Mouse (Mus musculus): ENCODE results near the gene AC124108.1. TPM values are rescaled to one million over a fixed set of nuclear protein-coding genes. Genes with fewer than 3 reads are reported as not detected.

Gene AC124108.1
- polyA plus RNA-seq, 1 experiment from 2014 or later: not detected

DNA sequence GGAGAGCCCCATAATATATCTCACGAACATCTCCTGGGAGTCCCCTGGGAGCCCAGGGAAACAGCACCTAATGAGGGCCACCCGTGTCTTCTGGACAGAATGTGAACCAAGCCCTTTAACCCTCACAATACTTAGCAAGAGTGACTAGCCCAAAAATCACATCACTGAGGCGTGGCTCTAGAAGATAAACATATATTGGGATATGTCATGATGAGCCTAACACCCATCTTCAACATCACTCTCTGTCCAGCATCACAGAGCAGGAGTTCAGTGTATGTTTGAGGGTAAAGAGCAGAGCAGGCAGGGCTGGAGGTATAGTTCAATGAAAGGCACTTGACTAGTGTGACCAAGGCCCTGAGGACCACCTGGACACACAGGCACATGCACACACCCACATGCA lies 38.4 kb downstream of the AC124108.1 start, which contains the start of gene Gm10188:
TSS of gene Gm10188 (minus strand) at position 101 of the 400 bp plus-strand sequence.
- Histone ChIP-seq H3K27me3 (peaks cover 16% of the 10 kb centered on the region), H3K9ac (no peak within 1 kb of the TSS), H3K36me3 (no peaks in the 10 kb centered on the region), H3K4me1 (replicated peaks) (no peaks in the 10 kb centered on the region), H3K4me2 (no peak within 1 kb of the TSS), H3K4me3 (no peak within 1 kb of the TSS), H3K9me3 (replicated peaks) (no peaks in the 10 kb centered on the region), H3K27ac (no peak within 1 kb of the TSS)
- ATAC-seq (replicated peaks; ENCODE audit: insufficient number of reproducible peaks, insufficient read depth, low FRiP score, low read depth): no peak
- WGBS: 75% methylated on average over 3 of the region's 3 CpGs

DNA sequence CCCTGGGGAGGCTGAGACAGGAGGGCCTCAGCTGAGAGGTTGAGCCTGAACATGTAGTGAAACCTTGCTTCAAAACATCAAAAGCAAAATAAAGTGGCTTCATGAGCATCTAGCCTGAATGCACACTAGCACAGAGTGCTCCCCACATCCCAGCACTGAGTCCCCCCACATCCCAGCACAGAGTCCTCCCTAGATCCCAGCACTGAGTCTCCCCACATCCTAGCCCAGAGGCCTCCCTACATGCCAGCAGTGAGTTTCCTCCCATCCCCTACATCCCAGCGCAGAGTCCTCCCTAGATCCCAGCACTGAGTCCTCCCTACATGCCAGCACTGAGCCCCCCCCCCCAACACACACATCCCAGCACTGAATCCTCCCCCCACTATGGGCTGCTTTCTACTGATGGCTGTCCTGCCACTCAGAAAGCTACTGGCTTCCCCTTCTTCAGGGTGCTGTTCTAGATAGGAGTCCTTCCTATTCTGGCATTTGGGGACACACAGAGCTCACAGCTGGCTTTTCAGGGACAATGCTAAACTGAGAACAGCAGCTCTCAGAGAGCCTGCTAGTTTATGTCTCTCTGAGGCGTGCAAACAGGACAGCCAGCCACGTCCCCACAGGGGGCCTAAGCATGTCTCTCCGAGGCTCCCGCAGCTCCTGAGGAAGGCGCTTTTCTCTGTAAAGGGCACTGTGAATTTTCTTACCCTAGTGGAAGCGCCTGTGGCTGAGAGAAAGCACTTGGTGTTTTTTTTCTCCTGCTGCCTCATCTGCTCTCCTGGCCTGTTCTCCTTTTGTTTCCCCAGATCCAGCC lies 40.4 kb downstream of the AC124108.1 start:
- Histone ChIP-seq H3K9me3 (replicated peaks) (no peaks in the 10 kb centered on the region), H3K4me1 (replicated peaks) (no peaks in the 10 kb centered on the region), H3K36me3 (no peaks in the 10 kb centered on the region), H3K4me2 (no peak overlapping the region), H3K27me3 (peaks cover 30% of the 10 kb centered on the region), H3K4me3 (no peak overlapping the region), H3K9ac (no peak overlapping the region), H3K27ac (no peak overlapping the region)
- WGBS: 52% methylated on average over 7 of the region's 7 CpGs
- no peak for ATAC-seq (replicated peaks; ENCODE audit: insufficient number of reproducible peaks, insufficient read depth, low FRiP score, low read depth)

DNA sequence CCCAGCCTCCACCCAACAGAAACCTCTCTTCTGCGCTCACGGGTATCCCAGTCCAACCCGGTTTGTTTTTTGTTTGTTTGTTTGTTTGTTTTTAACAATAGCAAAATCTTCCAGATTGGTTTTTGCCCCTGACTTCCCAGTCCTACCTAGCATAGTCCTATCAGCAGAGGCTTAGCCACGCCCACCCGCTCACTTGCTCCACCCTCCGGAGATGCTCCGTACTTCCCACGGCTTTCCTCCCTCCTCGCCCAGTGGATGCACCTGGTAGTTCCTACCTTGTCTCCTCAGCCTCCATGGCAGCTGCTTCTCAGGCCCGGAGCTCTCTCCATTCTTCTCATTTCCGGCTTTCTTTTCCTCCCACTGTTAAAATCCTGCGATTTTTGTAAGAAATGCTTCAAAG lies 42.3 kb downstream of the AC124108.1 start:
- Histone ChIP-seq H3K9ac (no peak overlapping the region), H3K4me1 (replicated peaks) (no peaks in the 10 kb centered on the region), H3K27ac (no peak overlapping the region), H3K36me3 (no peaks in the 10 kb centered on the region), H3K27me3 (peaks cover 31% of the 10 kb centered on the region), H3K9me3 (replicated peaks) (no peaks in the 10 kb centered on the region), H3K4me2 (no peak overlapping the region), H3K4me3 (no peak overlapping the region)
- WGBS: 19% methylated on average over 12 of the region's 12 CpGs
- no peak for ATAC-seq (replicated peaks; ENCODE audit: insufficient number of reproducible peaks, insufficient read depth, low FRiP score, low read depth)

DNA sequence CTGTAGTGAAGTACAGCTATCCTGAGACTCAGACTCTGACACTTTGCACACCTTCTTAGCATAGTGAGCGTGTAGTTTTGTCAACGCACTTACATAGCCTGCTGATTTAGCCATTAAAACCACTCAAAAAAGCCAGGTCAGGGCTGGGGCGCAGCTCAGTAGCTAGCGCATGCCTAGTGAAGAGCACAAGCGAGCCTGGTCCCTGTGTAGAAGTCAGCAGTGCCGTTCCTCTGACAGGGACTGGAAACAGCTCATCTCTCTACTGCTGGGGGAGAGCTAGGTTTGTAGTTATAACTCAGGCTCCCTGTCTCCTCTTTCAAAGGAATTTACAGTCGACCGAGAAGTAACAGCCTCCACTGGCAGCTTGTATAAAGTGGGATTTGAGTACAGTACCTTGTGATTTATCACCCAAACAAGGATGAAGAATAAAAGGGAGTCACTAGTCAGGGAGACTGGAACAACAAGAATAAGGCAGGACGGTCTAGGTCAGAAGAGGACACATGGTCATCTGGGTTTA lies 43.6 kb downstream of the AC124108.1 start:
- WGBS: 58% methylated on average over 9 of the region's 9 CpGs

DNA sequence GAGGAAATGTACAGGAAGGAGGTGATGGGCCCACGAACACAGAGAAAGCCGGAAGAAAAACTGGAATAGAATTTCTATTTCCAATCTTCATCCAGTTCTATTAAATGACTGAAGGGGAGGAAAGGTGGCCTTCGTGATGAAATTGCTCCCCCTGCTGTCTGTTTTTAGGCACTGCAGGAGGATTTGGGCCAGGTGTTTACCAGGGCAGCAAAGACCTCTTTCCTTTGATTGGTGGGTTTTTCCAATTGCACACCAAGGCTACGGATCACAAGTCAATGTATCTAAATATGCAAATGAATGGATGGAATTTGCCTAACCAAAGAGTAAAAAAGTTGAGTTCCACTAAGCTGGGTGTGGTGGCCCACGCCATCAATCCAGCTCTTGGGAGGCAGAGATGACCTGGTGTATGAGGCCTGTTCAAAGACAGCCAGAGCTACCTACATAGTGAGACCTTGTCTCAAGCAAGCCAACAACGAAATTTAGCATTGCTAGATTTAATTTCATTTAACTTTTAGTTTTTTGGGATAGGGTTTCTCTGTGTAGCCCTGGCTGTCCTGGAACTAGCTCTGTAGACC lies 46.4 kb downstream of the AC124108.1 start:
- WGBS: 18% methylated on average over 6 of the region's 6 CpGs
- no peak overlapping the region for H3K4me3 ChIP-seq
- H3K9ac ChIP-seq: no peak overlapping the region
- no peak overlapping the region for H3K27ac ChIP-seq
- no peaks in the 10 kb centered on the region for H3K4me1 ChIP-seq (replicated peaks)
- H3K36me3 ChIP-seq: no peaks in the 10 kb centered on the region
- no peak overlapping the region for H3K4me2 ChIP-seq
- H3K27me3 ChIP-seq: peaks cover 33% of the 10 kb centered on the region
- no peak for ATAC-seq (replicated peaks; ENCODE audit: insufficient number of reproducible peaks, insufficient read depth, low FRiP score, low read depth)
- H3K9me3 ChIP-seq (replicated peaks): no peaks in the 10 kb centered on the region

More for the DNA sequence above, 43.6 kb downstream of the AC124108.1 start:
- Histone ChIP-seq H3K4me1 (replicated peaks) (no peaks in the 10 kb centered on the region), H3K36me3 (no peaks in the 10 kb centered on the region), H3K4me2 (no peak overlapping the region), H3K27me3 (peaks cover 35% of the 10 kb centered on the region), H3K9me3 (replicated peaks) (no peaks in the 10 kb centered on the region), H3K9ac (no peak overlapping the region), H3K4me3 (no peak overlapping the region), H3K27ac (no peak overlapping the region)
- ATAC-seq (replicated peaks; ENCODE audit: insufficient number of reproducible peaks, insufficient read depth, low FRiP score, low read depth): no peak

DNA sequence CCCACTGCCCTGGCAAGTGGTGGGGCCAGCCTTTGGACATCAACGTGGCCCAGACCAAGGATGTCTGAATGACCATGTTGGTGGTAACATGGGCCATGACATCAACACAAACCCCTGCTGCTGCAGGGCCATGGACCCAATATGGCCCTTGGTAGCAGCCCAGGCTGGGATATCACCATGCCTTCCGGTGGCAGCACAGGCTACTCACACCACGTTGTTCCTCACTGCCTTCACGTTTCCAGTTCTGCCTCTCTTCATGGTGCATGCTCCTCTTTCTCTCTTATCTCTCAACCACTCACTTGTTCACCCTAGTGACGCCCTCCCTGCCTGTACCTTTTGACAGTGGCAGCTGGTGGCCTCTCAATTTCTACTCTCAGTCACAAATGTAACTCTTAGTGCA lies 53.8 kb downstream of the AC124108.1 start:
- H3K4me1 ChIP-seq (replicated peaks): no peaks in the 10 kb centered on the region
- no peaks in the 10 kb centered on the region for H3K36me3 ChIP-seq
- no peak overlapping the region for H3K4me2 ChIP-seq
- 62% methylated on average over 5 of the region's 5 CpGs for WGBS
- ATAC-seq (replicated peaks; ENCODE audit: insufficient number of reproducible peaks, insufficient read depth, low FRiP score, low read depth): no peak
- no peaks in the 10 kb centered on the region; the same call in 1 of the 2 replicates for H3K27me3 ChIP-seq
- H3K9ac ChIP-seq: no peak overlapping the region
- no peak overlapping the region for H3K27ac ChIP-seq
- H3K4me3 ChIP-seq: no peak overlapping the region
- H3K9me3 ChIP-seq (replicated peaks): no peaks in the 10 kb centered on the region

DNA sequence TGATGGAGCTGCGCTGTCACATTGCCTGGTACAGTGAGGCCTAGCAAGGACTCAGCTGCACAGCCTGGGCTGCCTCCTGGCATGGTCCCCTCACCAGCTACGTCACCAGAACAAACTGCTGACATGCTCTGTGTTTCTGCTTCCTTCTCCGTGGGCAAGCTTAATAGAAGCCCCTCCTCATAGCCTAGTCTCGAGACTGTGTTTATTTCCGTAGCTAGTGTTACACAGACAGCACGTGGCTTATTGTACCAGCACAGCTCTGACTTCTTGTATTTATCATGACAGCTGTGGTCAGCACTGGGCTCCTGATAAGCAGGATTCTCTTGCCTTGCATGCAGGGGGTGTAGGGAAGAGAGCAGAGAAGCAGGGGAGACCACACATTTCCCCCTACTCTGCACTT lies 54.9 kb downstream of the AC124108.1 start:
- Histone ChIP-seq H3K4me1 (replicated peaks) (no peaks in the 10 kb centered on the region), H3K9me3 (replicated peaks) (no peaks in the 10 kb centered on the region), H3K9ac (no peak overlapping the region), H3K4me3 (no peak overlapping the region), H3K27me3 (no peaks in the 10 kb centered on the region), H3K4me2 (no peak overlapping the region), H3K27ac (no peak overlapping the region), H3K36me3 (no peaks in the 10 kb centered on the region)
- WGBS: 26% methylated on average over 6 of the region's 6 CpGs
- ATAC-seq (replicated peaks; ENCODE audit: insufficient number of reproducible peaks, insufficient read depth, low FRiP score, low read depth): no peak

DNA sequence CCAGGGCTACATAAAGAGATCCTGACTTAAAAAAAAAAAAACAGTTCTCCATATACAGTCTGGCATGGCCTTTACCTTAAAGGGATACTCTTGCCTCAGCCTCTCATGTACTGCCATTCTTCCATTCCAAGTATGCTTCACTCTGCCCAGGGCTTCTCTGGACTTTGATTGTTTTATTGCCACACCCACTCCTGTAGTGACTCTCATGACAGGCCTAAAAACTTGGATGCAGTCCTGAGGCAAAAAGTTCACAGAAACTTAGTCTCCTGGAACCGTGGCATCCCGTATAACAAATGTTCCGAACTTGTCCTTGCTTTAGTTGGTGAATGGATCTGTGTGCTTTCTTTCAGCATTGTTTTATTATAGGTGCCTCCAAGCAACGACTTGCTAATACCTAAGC lies 55.4 kb downstream of the AC124108.1 start:
- H3K4me3 ChIP-seq: no peak overlapping the region
- no peaks in the 10 kb centered on the region for H3K36me3 ChIP-seq
- WGBS: 85% methylated on average over 4 of the region's 4 CpGs
- no peak overlapping the region for H3K9ac ChIP-seq
- no peaks in the 10 kb centered on the region for H3K4me1 ChIP-seq (replicated peaks)
- ATAC-seq (replicated peaks; ENCODE audit: insufficient number of reproducible peaks, insufficient read depth, low FRiP score, low read depth): no peak
- no peak overlapping the region for H3K4me2 ChIP-seq
- H3K27me3 ChIP-seq: no peaks in the 10 kb centered on the region
- H3K9me3 ChIP-seq (replicated peaks): no peaks in the 10 kb centered on the region
- H3K27ac ChIP-seq: no peak overlapping the region

DNA sequence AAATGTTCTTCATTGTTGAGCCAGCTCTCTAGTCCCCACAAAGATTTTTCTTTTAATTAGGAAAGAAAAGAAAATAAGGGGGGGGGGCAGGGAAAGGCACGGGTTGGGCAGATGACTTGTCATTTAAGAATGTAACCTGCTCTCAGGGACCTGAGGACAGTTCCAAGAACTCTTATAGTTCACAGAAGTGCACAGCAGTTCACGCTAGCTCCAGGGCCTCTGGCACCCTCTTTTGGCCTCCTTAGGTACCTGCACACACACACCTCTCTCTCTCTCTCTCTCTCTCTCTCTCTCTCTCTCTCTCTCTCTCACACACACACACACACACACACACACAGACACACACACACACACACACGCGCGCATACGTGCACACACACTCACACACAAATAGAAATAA lies 63.2 kb downstream of the AC124108.1 start:
- H3K27me3 ChIP-seq: no peaks in the 10 kb centered on the region
- no peak overlapping the region for H3K4me2 ChIP-seq
- no peaks in the 10 kb centered on the region; the same call in 1 of the 2 replicates for H3K9me3 ChIP-seq (replicated peaks)
- H3K4me3 ChIP-seq: no peak overlapping the region
- 76% methylated on average over 6 of the region's 6 CpGs for WGBS
- no peaks in the 10 kb centered on the region for H3K4me1 ChIP-seq (replicated peaks)
- no peak overlapping the region for H3K9ac ChIP-seq
- no peak overlapping the region for H3K27ac ChIP-seq
- no peak for ATAC-seq (replicated peaks; ENCODE audit: insufficient number of reproducible peaks, insufficient read depth, low FRiP score, low read depth)
- H3K36me3 ChIP-seq: no peaks in the 10 kb centered on the region
